Mouse (Mus musculus) cerebellum, postnatal 14 days (tissue): ENCODE measurements around the gene Klhdc8a.
A peak's percentile ranks its signal among the peaks of the same experiment; 100 is the strongest.

Experiments
- DNase-seq, 2 experiments: peaks; one replicate each; pipeline ENCODE4 v3.0.0; 2021; ENCODE audit warnings: mixed read lengths in 2 of 2

The Klhdc8a gene

GRCm38 (mm10) chr1:132317894-132318863, 19.8 kb downstream of the Klhdc8a start:
- DNase-seq = no peak

- DNase-seq = peak; percentile 89 to 90
Observed at GRCm38 (mm10) chr1:132319242-132319641, 20.8 kb downstream of the Klhdc8a start.

GRCm38 (mm10) chr1:132321821-132322580, 23.6 kb downstream of the Klhdc8a start:
- DNase-seq = no peak

- peak; percentile 59 to 67 for DNase-seq
Observed at GRCm38 (mm10) chr1:132322711-132323542, 24.5 kb downstream of the Klhdc8a start.

- DNase-seq = peak; percentile 73 to 79
Observed at GRCm38 (mm10) chr1:132326777-132327176, 28.4 kb downstream of the Klhdc8a start.

DNA sequence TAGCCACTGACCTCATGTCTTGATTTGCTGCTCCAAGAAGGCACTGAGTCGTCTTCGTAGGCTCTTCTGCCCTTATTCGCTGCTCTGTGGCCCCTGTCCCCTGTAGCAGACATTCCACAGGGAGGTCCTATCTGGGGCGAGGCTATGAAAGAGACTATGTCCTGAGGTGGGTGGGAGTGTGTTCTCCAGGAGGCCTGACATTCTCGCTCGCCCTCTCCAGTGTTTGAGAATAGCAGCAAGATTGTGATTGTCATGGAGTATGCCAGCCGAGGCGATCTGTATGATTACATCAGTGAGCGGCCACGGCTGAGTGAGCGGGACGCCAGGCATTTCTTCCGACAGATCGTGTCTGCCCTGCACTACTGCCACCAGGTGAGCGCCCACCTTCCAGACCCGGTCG, 29.1 kb downstream of the Klhdc8a start:
- DNase-seq = no peak

DNA sequence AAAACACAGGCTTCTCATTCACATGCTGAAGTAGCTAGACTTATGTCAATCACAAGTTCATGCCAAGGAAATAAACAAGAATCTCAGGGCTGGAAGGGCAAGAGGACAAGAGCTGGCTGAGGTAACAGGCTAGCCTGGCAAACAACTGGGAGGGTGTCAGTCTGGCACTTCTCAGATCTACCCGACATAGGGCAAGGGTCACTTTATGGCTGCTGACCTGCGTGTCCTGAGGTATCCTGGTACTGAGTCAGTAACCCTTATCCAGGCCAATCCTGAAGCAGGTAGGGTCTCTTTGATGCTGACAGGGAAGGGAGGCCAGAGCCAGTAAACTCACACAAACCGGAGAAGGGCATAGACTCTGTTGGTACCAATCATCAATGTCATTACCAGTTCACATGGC, 30.1 kb downstream of the Klhdc8a start:
- DNase-seq = no peak

DNA sequence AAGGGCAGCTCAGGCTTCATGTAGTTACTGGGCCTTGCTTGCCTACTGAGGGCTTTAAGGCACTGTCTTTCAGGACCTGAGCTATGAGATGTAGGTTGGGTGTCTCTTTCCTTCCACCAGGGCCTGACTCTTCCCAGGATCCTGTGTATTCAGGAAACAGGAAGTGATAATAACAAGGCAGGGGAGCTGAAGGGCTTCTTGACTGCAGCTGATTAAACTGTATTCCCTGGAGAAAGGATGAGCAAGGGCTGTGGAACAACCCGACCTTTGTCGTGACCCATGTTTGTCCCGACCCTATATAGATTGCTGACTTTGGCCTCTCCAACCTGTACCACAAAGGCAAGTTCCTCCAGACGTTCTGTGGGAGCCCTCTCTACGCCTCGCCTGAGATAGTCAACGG, 31.2 kb downstream of the Klhdc8a start:
- DNase-seq = no peak

- peak; percentile 74 to 80 for DNase-seq
Observed at GRCm38 (mm10) chr1:132330397-132330796, 32.0 kb downstream of the Klhdc8a start.

- DNase-seq = no peak
Observed at GRCm38 (mm10) chr1:132331283-132331682, 32.9 kb downstream of the Klhdc8a start.

DNA sequence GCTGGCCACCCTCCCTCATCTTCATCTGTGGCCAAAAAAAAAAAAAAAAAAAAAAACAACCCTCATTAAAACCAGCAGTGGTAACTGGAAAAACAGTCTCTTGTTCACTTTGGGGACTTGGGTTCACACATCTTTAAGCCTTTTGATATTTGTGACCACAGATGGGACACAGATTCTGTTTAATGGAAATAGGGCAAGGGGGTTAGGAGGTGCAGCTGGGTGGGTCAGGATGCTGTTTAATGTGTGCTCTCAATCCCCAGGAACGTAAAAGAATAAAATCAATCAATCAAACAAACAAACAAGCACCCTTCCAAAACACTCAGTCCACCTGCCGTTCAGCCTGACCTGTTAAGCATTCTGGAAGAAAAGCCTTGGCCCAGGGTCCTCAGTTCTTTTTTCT, 34.8 kb downstream of the Klhdc8a start:
- DNase-seq = no peak

DNA sequence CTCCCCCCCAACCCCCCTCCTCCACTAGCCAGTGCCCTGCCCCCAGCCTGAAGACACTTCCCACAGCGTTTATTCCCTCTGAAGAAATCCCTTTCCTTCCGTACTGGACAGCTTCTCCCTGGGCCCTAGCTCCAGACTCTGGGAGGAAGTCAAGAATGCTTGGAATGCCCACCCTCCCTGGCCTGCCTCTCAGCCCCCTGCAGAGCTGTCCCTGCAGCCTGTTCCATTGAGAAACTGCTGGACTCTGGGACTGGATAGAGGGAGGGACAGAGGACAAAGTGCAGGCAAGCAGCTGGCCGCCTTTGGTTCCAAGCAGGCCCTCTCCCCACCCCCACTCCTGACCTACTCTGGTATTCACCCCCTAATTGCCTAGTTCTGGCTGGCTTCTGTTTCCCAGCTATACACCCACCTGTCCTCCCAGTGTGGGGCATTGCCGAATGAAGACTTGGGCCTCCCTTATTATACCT, 35.3 kb downstream of the Klhdc8a start:
- DNase-seq = peak in 1 of 2 experiments; percentile 55

DNA sequence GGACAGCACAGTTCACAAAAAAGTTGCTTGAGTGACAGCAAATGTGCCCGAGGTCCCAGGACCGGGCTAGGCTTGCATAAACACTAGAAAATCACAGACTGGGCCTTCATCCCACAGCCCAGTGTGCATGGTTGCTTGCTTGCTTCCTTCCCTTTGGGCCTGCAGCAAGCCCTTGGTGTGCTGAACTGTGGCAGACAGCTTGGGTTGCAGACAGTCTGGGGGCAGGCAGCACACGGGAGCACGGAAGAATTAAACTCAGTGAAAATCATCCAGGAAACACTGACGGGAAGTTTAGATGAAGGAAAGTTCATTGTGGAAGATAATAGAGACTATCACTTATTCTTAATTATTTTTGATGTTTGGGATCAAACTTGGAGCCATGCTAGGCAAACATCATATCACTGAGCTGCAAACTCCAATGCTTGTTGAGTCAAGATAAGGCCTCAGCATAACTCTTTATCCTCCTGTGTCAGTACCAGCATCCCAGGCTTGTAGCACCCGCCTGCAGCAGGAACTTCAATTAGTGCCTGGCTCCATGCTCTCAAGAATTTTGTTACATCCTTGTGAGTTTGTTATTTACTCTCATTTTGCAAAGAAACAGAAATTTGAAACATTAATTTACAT, 35.9 kb downstream of the Klhdc8a start:
- DNase-seq = no peak

GRCm38 (mm10) chr1:132335378-132335965, 37.0 kb downstream of the Klhdc8a start:
- no peak for DNase-seq

DNA sequence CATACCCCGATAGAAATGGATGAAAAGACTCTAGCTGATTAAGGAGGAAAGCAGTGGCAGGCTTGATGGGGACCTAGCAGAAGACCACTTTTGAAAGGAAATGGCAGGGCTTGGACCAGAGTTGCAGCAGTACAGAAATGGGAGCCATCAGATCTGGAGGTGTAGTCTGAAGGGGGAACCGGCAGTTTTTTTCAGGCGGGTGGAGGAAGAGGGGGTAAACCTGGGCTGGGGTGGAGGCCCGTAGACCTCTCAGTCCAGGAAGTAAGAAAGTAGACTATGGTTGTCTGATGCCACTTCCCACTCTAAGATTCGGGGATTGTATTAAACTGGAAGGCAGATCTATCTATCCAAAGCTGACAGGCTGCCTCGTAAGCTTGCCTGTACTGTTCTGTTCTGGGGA, 38.5 kb downstream of the Klhdc8a start:
- DNase-seq = no peak

DNA sequence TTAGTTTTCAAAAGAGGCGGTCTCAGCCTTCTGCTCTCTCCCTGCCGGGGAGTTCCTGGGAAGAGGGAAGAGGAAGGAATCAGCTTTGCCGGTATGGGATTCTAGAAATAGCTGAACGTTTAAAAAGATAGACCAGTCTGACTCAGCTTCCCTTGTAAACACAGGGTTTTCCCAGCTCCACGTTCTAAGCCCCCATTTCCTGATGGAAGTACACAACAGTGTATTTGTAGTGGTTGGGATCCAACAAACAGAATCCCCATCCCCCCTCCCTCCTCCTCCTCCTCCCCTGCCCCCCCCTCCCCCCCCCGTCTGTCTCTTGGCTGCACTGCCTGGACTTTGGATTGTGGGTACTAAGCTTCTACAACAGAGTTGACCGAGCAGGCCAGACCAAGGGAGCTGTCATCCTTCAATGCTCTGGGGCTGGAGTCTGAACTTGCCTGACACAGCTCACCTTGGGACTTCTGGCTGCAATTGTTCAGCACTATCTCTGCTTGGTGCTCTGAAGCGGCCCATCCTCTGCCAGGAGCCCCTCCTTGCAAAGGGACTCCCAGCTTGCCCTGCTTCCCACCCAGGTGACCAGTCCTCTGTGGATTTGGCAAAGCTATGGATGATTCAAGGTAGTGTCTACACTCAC, 39.7 kb downstream of the Klhdc8a start:
- DNase-seq = no peak

DNA sequence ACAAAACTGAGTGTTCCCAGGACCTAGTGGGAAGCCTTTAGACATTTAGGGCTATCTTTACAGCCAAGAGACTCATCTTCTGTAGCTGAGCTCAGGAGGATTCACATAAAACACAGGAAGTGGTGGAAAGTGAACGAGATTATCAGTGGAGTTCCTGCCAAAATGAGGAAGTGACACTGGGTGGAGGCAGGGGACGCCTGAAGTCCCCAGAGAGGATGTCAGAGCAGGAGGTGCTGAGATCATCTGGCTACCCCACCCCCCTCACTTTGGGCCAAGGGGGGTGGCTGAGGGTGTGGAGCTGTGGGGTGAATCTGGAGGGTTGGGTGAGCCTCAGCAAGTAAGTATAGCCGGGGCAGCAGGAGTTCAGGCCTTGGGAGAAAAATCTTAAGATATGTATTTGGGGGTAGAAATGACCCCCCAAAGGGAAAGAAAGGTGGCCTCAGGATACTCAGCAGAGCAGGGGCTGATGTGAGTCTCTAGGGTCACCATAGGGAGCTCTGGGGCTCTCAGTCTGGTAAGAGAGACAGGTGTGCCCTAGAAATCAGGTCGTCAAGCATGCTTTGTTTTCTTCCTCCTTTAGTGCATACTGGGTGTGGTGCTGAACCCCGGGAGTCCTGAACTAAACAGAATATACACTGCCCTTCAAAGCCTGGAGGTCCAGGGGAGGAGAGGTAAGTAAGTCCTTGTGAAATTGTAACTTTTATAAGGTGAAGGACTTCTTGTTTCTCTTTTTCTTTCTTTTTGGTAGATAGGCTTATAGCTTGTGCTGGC, 43.5 kb downstream of the Klhdc8a start:
- no peak for DNase-seq

DNA sequence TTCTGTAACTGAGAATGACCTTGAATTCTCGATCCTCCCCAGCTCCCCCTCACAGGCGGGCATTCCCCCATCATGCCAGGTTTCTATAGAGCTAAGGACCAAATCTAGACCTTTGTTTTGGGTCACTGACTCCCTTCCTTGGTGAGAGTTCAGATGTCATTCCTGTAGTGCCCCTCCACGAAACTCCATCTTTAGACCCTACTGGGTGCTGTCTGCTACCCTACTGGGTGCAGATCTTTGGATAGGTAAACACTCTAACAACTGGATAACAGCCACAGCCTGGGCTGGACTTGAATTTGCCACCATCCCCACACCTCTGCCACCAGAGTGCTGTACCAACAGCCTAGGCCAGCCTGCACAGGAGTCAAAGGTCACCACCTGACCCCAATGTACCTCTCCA, 44.1 kb downstream of the Klhdc8a start:
- no peak for DNase-seq

DNA sequence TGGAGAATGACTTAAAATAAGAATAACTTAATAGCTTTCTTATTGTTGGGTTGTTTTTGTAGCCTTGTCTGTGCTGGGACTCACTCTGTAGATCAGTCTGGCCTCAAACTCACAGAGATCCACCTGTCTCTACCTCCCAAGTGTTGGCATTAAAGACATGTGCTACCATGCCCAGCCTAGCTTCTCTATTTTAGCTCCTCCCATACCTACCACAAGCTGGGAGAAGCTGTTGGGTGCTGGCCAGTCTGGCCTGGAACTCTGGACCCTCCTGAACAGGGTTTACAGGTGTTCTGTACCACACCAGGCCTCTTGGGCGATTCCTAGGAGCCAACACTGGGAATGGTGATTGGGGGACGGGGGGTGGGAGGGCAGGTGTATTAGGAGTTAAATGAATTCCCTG, 44.8 kb downstream of the Klhdc8a start:
- no peak for DNase-seq

DNA sequence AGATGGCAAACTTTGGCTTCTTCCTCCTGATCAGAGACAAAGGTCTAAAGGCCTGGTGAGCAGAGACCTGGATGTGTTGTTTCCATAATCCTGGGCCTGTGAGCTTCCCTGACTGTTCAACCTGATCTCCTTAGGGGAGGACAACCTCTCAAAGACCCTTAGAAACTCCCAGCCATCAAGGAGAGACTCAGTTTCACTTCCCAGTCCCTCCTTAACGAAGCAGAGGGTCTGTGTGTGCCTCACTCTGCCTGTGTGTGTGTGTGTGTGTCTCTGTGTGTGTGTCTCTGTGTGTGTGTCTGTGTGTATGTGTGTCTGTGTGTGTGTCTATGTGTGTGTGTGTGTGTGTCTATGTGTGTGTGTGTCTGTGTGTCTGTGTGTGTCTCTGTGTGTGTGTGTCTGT, 45.2 kb downstream of the Klhdc8a start:
- DNase-seq = no peak

GRCm38 (mm10) chr1:132345514-132345913, 47.1 kb downstream of the Klhdc8a start:
- DNase-seq = no peak
